Mouse (Mus musculus) MEL (cell line): ENCODE results near the gene Nos1ap. TPM values are rescaled to one million over a fixed set of nuclear protein-coding genes. Genes with fewer than 3 reads are reported as not detected.

Source experiments
- DNase-seq: peaks from one replicate; pipeline ENCODE4 v3.0.0; 2011; ENCODE audit warnings: low read depth, low spot score
- H3K27ac ChIP-seq: 2 replicates; pipeline ENCODE4 v1.5.1; 2012; ENCODE audit warnings: low read depth, mild to moderate bottlenecking, control low read depth, low read length, moderate library complexity; ENCODE audit not compliant: control insufficient read depth
- H3K27me3 ChIP-seq, 2 experiments: fragments of 150-350 bp in 1 of 2; sonication (generic) in 1 of 2; 2 replicates each; pipeline ENCODE4 v1.6.1; 2012; ENCODE audit warnings: low read length in 2 of 2, mild to moderate bottlenecking in 2 of 2, improper control_type of control experiment in 1 of 2, moderate library complexity in 1 of 2; ENCODE audit not compliant: insufficient read depth in 2 of 2, control insufficient read depth in 1 of 2
- H3K36me3 ChIP-seq, 2 experiments: 2 replicates each; pipeline ENCODE4 v1.6.1; 2012 to 2014; ENCODE audit warnings: low read length in 2 of 2, improper control_type of control experiment in 1 of 2, inconsistent platforms in 1 of 2, mild to moderate bottlenecking in 1 of 2; ENCODE audit not compliant: insufficient read depth in 2 of 2, control insufficient read depth in 1 of 2
- H3K4me1 ChIP-seq, 2 experiments: fragments of 150-350 bp in 1 of 2; sonication (generic) in 1 of 2; 2 replicates each; pipeline ENCODE4 v1.6.1; 2012; ENCODE audit warnings: low read length in 2 of 2, improper control_type of control experiment in 1 of 2, mild to moderate bottlenecking in 1 of 2; ENCODE audit not compliant: insufficient read depth in 2 of 2, control insufficient read depth in 1 of 2
- H3K4me3 ChIP-seq, 2 experiments: fragments of 150-350 bp in 1 of 2; sonication (generic) in 1 of 2; 2 replicates each; pipeline ENCODE4 v1.5.1; 2012; ENCODE audit warnings: low read depth in 2 of 2, low read length in 2 of 2, mild to moderate bottlenecking in 2 of 2, moderate library complexity in 2 of 2, control low read depth in 1 of 2, improper control_type of control experiment in 1 of 2; ENCODE audit not compliant: control insufficient read depth in 1 of 2, insufficient read depth in 1 of 2
- H3K79me2 ChIP-seq: 2 replicates; pipeline ENCODE4 v1.6.1; 2012; ENCODE audit warnings: mild to moderate bottlenecking, low read length, moderate library complexity; ENCODE audit not compliant: control insufficient read depth, poor library complexity, insufficient read depth
- H3K9ac ChIP-seq: 2 replicates; pipeline ENCODE4 v1.6.1; 2012; ENCODE audit warnings: low read depth, mild to moderate bottlenecking, control low read depth, low read length, moderate library complexity; ENCODE audit not compliant: control insufficient read depth, poor library complexity, severe bottlenecking
- H3K9me3 ChIP-seq: fragments of 150-350 bp; sonication (generic); replicated peaks from 2 replicates; pipeline ENCODE4 v1.6.1; 2012; ENCODE audit warnings: mild to moderate bottlenecking, low read length, improper control_type of control experiment, moderate library complexity; ENCODE audit not compliant: insufficient read depth
- BHLHE40 ChIP-seq: IDR thresholded peaks from 2 replicates; pipeline ENCODE4 v1.6.1; 2012; ENCODE audit warnings: low read depth, mild to moderate bottlenecking, inconsistent platforms, low read length, improper control_type of control experiment, borderline replicate concordance
- CHD1 ChIP-seq: IDR thresholded peaks from 2 replicates; pipeline ENCODE4 v1.6.1; 2012; ENCODE audit warnings: low read depth, mild to moderate bottlenecking, inconsistent platforms, low read length, improper control_type of control experiment
- CHD2 ChIP-seq: IDR thresholded peaks from 2 replicates; pipeline ENCODE4 v1.6.1; 2011; ENCODE audit warnings: low read length, improper control_type of control experiment
- E2F4 ChIP-seq: IDR thresholded peaks from 2 replicates; pipeline ENCODE4 v1.6.1; 2011; ENCODE audit warnings: low read depth, low read length, improper control_type of control experiment, borderline replicate concordance
- GABPA ChIP-seq: IDR thresholded peaks from 2 replicates; pipeline ENCODE4 v1.6.1; 2012; ENCODE audit warnings: low read depth, mild to moderate bottlenecking, inconsistent platforms, low read length, improper control_type of control experiment, moderate library complexity
- HCFC1 ChIP-seq: IDR thresholded peaks from 2 replicates; pipeline ENCODE4 v1.6.1; 2012; ENCODE audit warnings: low read depth, mild to moderate bottlenecking, inconsistent platforms, low read length, improper control_type of control experiment, moderate library complexity
- JUND ChIP-seq: IDR thresholded peaks from 2 replicates; pipeline ENCODE4 v1.6.1; 2011; ENCODE audit warnings: low read depth, mild to moderate bottlenecking, improper control_type of control experiment, low read length
- MAFK ChIP-seq: IDR thresholded peaks from 2 replicates; pipeline ENCODE4 v1.6.1; 2011; ENCODE audit warnings: low read depth, mild to moderate bottlenecking, low read length, improper control_type of control experiment, borderline replicate concordance
- MAX ChIP-seq: IDR thresholded peaks from 2 replicates; pipeline ENCODE4 v1.6.1; 2011; ENCODE audit warnings: low read length, improper control_type of control experiment
- MEF2A ChIP-seq: IDR thresholded peaks from 2 replicates; pipeline ENCODE4 v1.6.1; 2014; ENCODE audit warnings: low read depth, mild to moderate bottlenecking, inconsistent platforms, low read length, improper control_type of control experiment; ENCODE audit not compliant: poor library complexity, insufficient replicate concordance, severe bottlenecking; ENCODE audit errors: extremely low read depth
- MYB ChIP-seq: IDR thresholded peaks from 2 replicates; pipeline ENCODE4 v1.6.1; 2011; ENCODE audit warnings: mild to moderate bottlenecking, low read depth, low read length, improper control_type of control experiment
- MYC ChIP-seq: IDR thresholded peaks from 2 replicates; pipeline ENCODE4 v1.6.1; 2011; ENCODE audit warnings: low read depth, mild to moderate bottlenecking, low read length, improper control_type of control experiment, moderate library complexity
- NELFE ChIP-seq: IDR thresholded peaks from 2 replicates; pipeline ENCODE4 v1.6.1; 2011; ENCODE audit warnings: low read depth, low read length, improper control_type of control experiment
- NRF1 ChIP-seq: IDR thresholded peaks from 2 replicates; pipeline ENCODE4 v1.6.1; 2014; ENCODE audit warnings: low read depth, mild to moderate bottlenecking, inconsistent platforms, low read length, improper control_type of control experiment, moderate library complexity; ENCODE audit not compliant: poor library complexity, insufficient read depth, severe bottlenecking
- POLR2AphosphoS2 ChIP-seq: IDR thresholded peaks from 2 replicates; pipeline ENCODE4 v1.6.1; 2011; ENCODE audit warnings: low read length, improper control_type of control experiment
- POLR2AphosphoS5 ChIP-seq: IDR thresholded peaks from 2 replicates; pipeline ENCODE4 v1.6.1; 2012; ENCODE audit warnings: low read depth, borderline replicate concordance, mild to moderate bottlenecking, inconsistent platforms, low read length, moderate library complexity, mixed read lengths
- RAD21 ChIP-seq: IDR thresholded peaks from 2 replicates; pipeline ENCODE4 v1.6.1; 2011; ENCODE audit warnings: mild to moderate bottlenecking, low read depth, low read length, improper control_type of control experiment
- RCOR1 ChIP-seq: IDR thresholded peaks from 2 replicates; pipeline ENCODE4 v1.6.1; 2012; ENCODE audit warnings: low read depth, mild to moderate bottlenecking, inconsistent platforms, low read length, improper control_type of control experiment
- SIN3A ChIP-seq: IDR thresholded peaks from 2 replicates; pipeline ENCODE4 v1.6.1; 2012; ENCODE audit warnings: low read length, improper control_type of control experiment, inconsistent platforms
- SMC3 ChIP-seq: IDR thresholded peaks from 2 replicates; pipeline ENCODE4 v1.6.1; 2011; ENCODE audit warnings: low read depth, low read length, improper control_type of control experiment
- USF2 ChIP-seq, 2 experiments: IDR thresholded peaks; 2 replicates each; pipeline ENCODE4 v1.6.1; 2011 to 2012; ENCODE audit warnings: improper control_type of control experiment in 2 of 2, low read length in 2 of 2, borderline replicate concordance in 1 of 2, inconsistent platforms in 1 of 2, low read depth in 1 of 2, mild to moderate bottlenecking in 1 of 2; ENCODE audit not compliant: insufficient read depth in 1 of 2
- ZKSCAN1 ChIP-seq: IDR thresholded peaks from 2 replicates; pipeline ENCODE4 v1.6.1; 2012; ENCODE audit warnings: low read depth, mild to moderate bottlenecking, inconsistent platforms, low read length, improper control_type of control experiment, moderate library complexity
- ZMIZ1 ChIP-seq: IDR thresholded peaks from 2 replicates; pipeline ENCODE4 v1.6.1; 2012; ENCODE audit warnings: low read depth, mild to moderate bottlenecking, inconsistent platforms, low read length, improper control_type of control experiment, moderate library complexity
- polyA plus RNA-seq, 2 experiments: library from polyadenylated mRNA; stranded (reverse) in 1 of 2; unstranded in 1 of 2; fragments of >175 nt in 1 of 2; fragments of >200 nt in 1 of 2; gene quantifications; 2 replicates each; pipeline versions ENCODE4 v1.2.1 to v1.2.4; 2012; ENCODE audit warnings: low replicate concordance in 2 of 2, low read depth in 1 of 2; ENCODE audit not compliant: insufficient read length in 2 of 2, insufficient read depth in 1 of 2, missing spikeins in 1 of 2
- total RNA-seq: library from RNA; depleted of rRNA; stranded (reverse); fragments of 300-350 nt; gene quantifications from 2 replicates; pipeline ENCODE4 v1.2.3, GENCODE M21; 2012

The Nos1ap gene
- total and polyA plus RNA-seq, 3 experiments: 0.62 to 2.4 TPM; not detected in 1

- H3K9me3 ChIP-seq: no peaks in the 10 kb centered on the region
- H3K36me3 ChIP-seq: peaks cover 0 to 23% of the 10 kb centered on the region in 2 experiments; a peak in 2 of 4 replicates
- TF ChIP-seq MYB: no peak
- no peak for TF ChIP-seq POLR2AphosphoS5
- TF ChIP-seq ZKSCAN1: no peak
- TF ChIP-seq HCFC1: no peak
- TF ChIP-seq BHLHE40: no peak
- no peak for TF ChIP-seq MAFK
- no peak for TF ChIP-seq SMC3
- no peak for TF ChIP-seq ZMIZ1
- TF ChIP-seq NELFE: no peak
- TF ChIP-seq MEF2A: no peak
- no peak for TF ChIP-seq GABPA
- TF ChIP-seq NRF1: no peak
- no peak overlapping the region for H3K27ac ChIP-seq
- H3K9ac ChIP-seq: no peak overlapping the region
- no peak for DNase-seq
- H3K27me3 ChIP-seq: no peaks in the 10 kb centered on the region
- no peaks in the 10 kb centered on the region for H3K79me2 ChIP-seq
- peaks cover 15 to 19% of the 10 kb centered on the region in 2 experiments for H3K4me1 ChIP-seq
- no peak overlapping the region for H3K4me3 ChIP-seq
These were observed 22.0 kb upstream of the Nos1ap start for GRCm38 (mm10) chr1:170611631-170612030.

GRCm38 (mm10) chr1:170610695-170611094 lies 21.0 kb upstream of the Nos1ap start:
- no peak for DNase-seq
- peaks cover 15 to 22% of the 10 kb centered on the region in 2 experiments for H3K4me1 ChIP-seq
- no peaks in the 10 kb centered on the region for H3K79me2 ChIP-seq
- H3K36me3 ChIP-seq: peaks cover 0 to 27% of the 10 kb centered on the region in 2 experiments; a peak in 2 of 4 replicates
- TF ChIP-seq SMC3: no peak
- TF ChIP-seq E2F4: no peak
- TF ChIP-seq RAD21: no peak
- TF ChIP-seq MAFK: no peak
- no peak for TF ChIP-seq BHLHE40
- no peak for TF ChIP-seq POLR2AphosphoS2
- no peak for TF ChIP-seq USF2 (IDR thresholded peaks at IDR 0.05; ENCODE audit: borderline replicate concordance in 1 of 2, insufficient read depth in 1 of 2, low read depth in 1 of 2, low read length in 2 of 2)
- TF ChIP-seq SIN3A: no peak
- no peak for TF ChIP-seq JUND
- TF ChIP-seq CHD1: no peak
- no peak for TF ChIP-seq HCFC1
- TF ChIP-seq RCOR1: no peak
- no peak for TF ChIP-seq MAX
- TF ChIP-seq CHD2: no peak
- no peak for TF ChIP-seq GABPA
- no peak for TF ChIP-seq NELFE
- no peak for TF ChIP-seq MYC
- no peaks in the 10 kb centered on the region for H3K27me3 ChIP-seq
- no peak overlapping the region for H3K9ac ChIP-seq
- H3K4me3 ChIP-seq: no peak overlapping the region
- peak overlapping the region; percentile 53 for H3K27ac ChIP-seq
- no peaks in the 10 kb centered on the region for H3K9me3 ChIP-seq
